10 mouse cellular contexts compared by ENCODE assay signal in the genomic region with DNA sequence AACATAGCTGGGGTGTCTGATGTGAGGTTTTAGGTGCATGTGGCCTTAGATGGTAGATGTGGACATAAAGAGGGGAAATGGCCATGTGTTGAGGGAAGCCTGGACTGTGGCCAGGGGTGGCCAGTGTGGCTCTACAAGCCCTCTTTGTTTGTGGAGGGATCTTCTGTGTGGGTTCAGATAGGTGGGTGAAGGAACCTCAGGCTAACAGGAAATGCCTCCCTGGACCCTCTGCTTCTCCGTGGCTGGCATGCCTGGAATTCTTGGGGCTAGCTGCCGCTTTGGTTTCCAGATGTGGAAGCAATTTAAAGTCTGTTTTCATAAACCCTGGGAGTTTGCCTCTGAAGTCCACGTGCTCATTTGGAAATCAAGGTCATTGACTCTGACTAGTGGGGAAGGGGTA.
DNase-seq lines count a peak whose midpoint lies in the region; ATAC-seq and TF ChIP-seq lines count a peak whose summit lies in the region.
"Had no signal": no experiment of that assay in that cellular context is flagged by ENCODE, and none has a peak within 500 bp of the region (broad histone marks: within the 10 kb centered on the region; RNA-seq: fewer than 3 reads in every experiment).

No protein-coding gene starts in this region.

- no peak for TF ChIP-seq POLR2A in limb, embryonic 14.5 days (IDR thresholded peaks at IDR 0.05; ENCODE audit: borderline replicate concordance, extremely low read depth, insufficient read depth, insufficient read length)

- H3K4me2 ChIP-seq in kidney, embryonic 14.5 days (replicated peaks; ENCODE audit: low read depth, low read length) = no peak overlapping the region
- H3K4me2 ChIP-seq in limb, embryonic 14.5 days (replicated peaks; ENCODE audit: low read depth, low read length, severe bottlenecking) = 0 out of 2 replicates have a peak overlapping the region, but pooled peaks have one; percentile 27
- no peak overlapping the region for H3K4me2 ChIP-seq in forebrain, embryonic 11.5 days (ENCODE audit: low read depth, low read length, severe bottlenecking)
- H3K4me2 ChIP-seq: midbrain, embryonic 13.5 days had no signal

- no peak overlapping the region for H3K4me3 ChIP-seq in kidney, embryonic 14.5 days (ENCODE audit: low read length)
- H3K4me3 ChIP-seq in embryonic facial prominence, embryonic 10.5 days = peak overlapping the region; percentile 11; the same call in 1 of the 2 replicates
- no peak overlapping the region for H3K4me3 ChIP-seq in limb, embryonic 14.5 days (replicated peaks; ENCODE audit: low read length)
- H3K4me3 ChIP-seq in forebrain, embryonic 11.5 days (ENCODE audit: low read depth, low read length) = no peak overlapping the region
- H3K4me3 ChIP-seq: gastrocnemius, adult 2 months; midbrain, embryonic 13.5 days had no signal

- H3K36me3 ChIP-seq in kidney, embryonic 14.5 days (ENCODE audit: control insufficient read depth, insufficient read depth, low read length) = no peaks in the 10 kb centered on the region
- H3K36me3 ChIP-seq in embryonic facial prominence, embryonic 10.5 days (replicated peaks) = peaks cover 9% of the 10 kb centered on the region
- no peaks in the 10 kb centered on the region for H3K36me3 ChIP-seq in limb, embryonic 14.5 days (ENCODE audit: control insufficient read depth, insufficient read depth, low read length)
- H3K36me3 ChIP-seq in forebrain, embryonic 11.5 days (ENCODE audit: control insufficient read depth, insufficient read depth, low read length) = no peaks in the 10 kb centered on the region
- H3K36me3 ChIP-seq: midbrain, embryonic 13.5 days had no signal

- 14% methylated on average over 3 of the region's 3 CpGs for WGBS in kidney, embryonic 14.5 days
- 20% methylated on average over 3 of the region's 3 CpGs for WGBS in embryonic facial prominence, embryonic 10.5 days
- 7% methylated on average over 3 of the region's 3 CpGs for WGBS in limb, embryonic 14.5 days
- WGBS in forebrain, embryonic 11.5 days = 65% methylated on average over 3 of the region's 3 CpGs

- no peaks in the 10 kb centered on the region for H3K27me3 ChIP-seq in kidney, embryonic 14.5 days (ENCODE audit: control insufficient read depth, insufficient read depth, low read length)
- H3K27me3 ChIP-seq in embryonic facial prominence, embryonic 10.5 days (replicated peaks; ENCODE audit: low read depth, poor library complexity, severe bottlenecking) = no peaks in the 10 kb centered on the region
- H3K27me3 ChIP-seq in limb, embryonic 14.5 days (ENCODE audit: control insufficient read depth, insufficient read depth, low read length) = no peaks in the 10 kb centered on the region
- no peaks in the 10 kb centered on the region for H3K27me3 ChIP-seq in forebrain, embryonic 11.5 days (ENCODE audit: control insufficient read depth, insufficient read depth, low read length)
- H3K27me3 ChIP-seq: midbrain, embryonic 13.5 days had no signal

- H3K4me1 ChIP-seq in kidney, embryonic 14.5 days (ENCODE audit: control insufficient read depth, insufficient read depth, low read length) = peaks cover 20% of the 10 kb centered on the region
- H3K4me1 ChIP-seq in embryonic facial prominence, embryonic 10.5 days = peaks cover 73% of the 10 kb centered on the region
- H3K4me1 ChIP-seq in limb, embryonic 14.5 days (ENCODE audit: control insufficient read depth, insufficient read depth, low read length) = peaks cover 39% of the 10 kb centered on the region
- peaks cover 6% of the 10 kb centered on the region; the same call in 1 of the 2 replicates for H3K4me1 ChIP-seq in forebrain, embryonic 11.5 days (replicated peaks; ENCODE audit: control insufficient read depth, insufficient read depth, low read length)

- ATAC-seq in kidney, embryonic 14.5 days (ENCODE audit: low FRiP score, low TSS enrichment) = no peak
- peak; percentile 56 for ATAC-seq in limb, embryonic 14.5 days (ENCODE audit: low FRiP score, low read depth)
- ATAC-seq in forebrain, embryonic 11.5 days (replicated peaks; ENCODE audit: low FRiP score) = no peak
- ATAC-seq: midbrain, embryonic 13.5 days had no signal

- no peak for DNase-seq in kidney, postnatal 4 days
- DNase-seq in Muller cell, postnatal 12 days (ENCODE audit: inconsistent ontology term) = peak; percentile 30
- DNase-seq in embryonic facial prominence, embryonic 10.5 days (ENCODE audit: low spot score) = peak; percentile 72
- DNase-seq in limb, embryonic 14.5 days (ENCODE audit: low spot score) = peak; percentile 48
- DNase-seq in forebrain, embryonic 11.5 days (ENCODE audit: low spot score) = no peak
- DNase-seq in frontal cortex, adult 2 months (ENCODE audit: extremely low spot score in 1 of 2, low spot score in 1 of 2) = no peak
- DNase-seq: gastrocnemius, adult 2 months; lung, adult 18-20 months had no signal

- H3K9ac ChIP-seq in kidney, embryonic 14.5 days (ENCODE audit: low read depth, low read length) = no peak overlapping the region; the same call in 1 of the 2 replicates
- no peak overlapping the region for H3K9ac ChIP-seq in limb, embryonic 14.5 days (ENCODE audit: low read depth, low read length, severe bottlenecking)
- no peak overlapping the region for H3K9ac ChIP-seq in forebrain, embryonic 11.5 days (ENCODE audit: low read length)

- peak overlapping the region; percentile 26; the same call in 1 of the 2 replicates for H3K27ac ChIP-seq in kidney, embryonic 14.5 days (ENCODE audit: low read depth, low read length)
- H3K27ac ChIP-seq in embryonic facial prominence, embryonic 10.5 days (replicated peaks) = peak overlapping the region; percentile 87
- peak overlapping the region; percentile 89 for H3K27ac ChIP-seq in limb, embryonic 14.5 days (replicated peaks; ENCODE audit: low read depth, low read length)
- H3K27ac ChIP-seq in forebrain, embryonic 11.5 days (ENCODE audit: low read depth, low read length) = no peak overlapping the region

- H3K9me3 ChIP-seq in kidney, embryonic 14.5 days (ENCODE audit: control insufficient read depth, low read length) = no peaks in the 10 kb centered on the region
- H3K9me3 ChIP-seq in embryonic facial prominence, embryonic 10.5 days = no peaks in the 10 kb centered on the region
- H3K9me3 ChIP-seq in limb, embryonic 14.5 days (ENCODE audit: control insufficient read depth, low read length) = no peaks in the 10 kb centered on the region
- H3K9me3 ChIP-seq in forebrain, embryonic 11.5 days (ENCODE audit: control insufficient read depth, low read length) = no peaks in the 10 kb centered on the region
- H3K9me3 ChIP-seq: midbrain, embryonic 13.5 days had no signal

Comparison
In these comparisons a context has a peak if more than half of its experiments do, and no peak if none do; other contexts are left out.
1. DNase-seq: peak in Muller cell, postnatal 12 days (single experiment), embryonic facial prominence, embryonic 10.5 days (single experiment) and limb, embryonic 14.5 days (single experiment); none in kidney, postnatal 4 days (0 of 2), forebrain, embryonic 11.5 days (single experiment) and frontal cortex, adult 2 months (0 of 2).